Mouse (Mus musculus): ENCODE measurements around the gene Phtf2. TPM values are rescaled to one million over a fixed set of nuclear protein-coding genes. Genes with fewer than 3 reads are reported as not detected.

Phtf2 gene
- polyA plus RNA-seq, 1 experiment from 2014 or later: 8.5 TPM

GRCm38 (mm10) chr5:20751696-20752095 lies 130.2 kb downstream of the Phtf2 start:
- H3K9me3 ChIP-seq (replicated peaks; ENCODE audit: low read length): no peaks in the 10 kb centered on the region

GRCm38 (mm10) chr5:20751000-20751399 lies 130.9 kb downstream of the Phtf2 start:
- WGBS: 52% methylated on average over 7 of the region's 7 CpGs
- no peak for ATAC-seq (replicated peaks; ENCODE audit: low FRiP score, low read depth)
- no peaks in the 10 kb centered on the region for H3K36me3 ChIP-seq (ENCODE audit: insufficient read depth, low read length)

More at GRCm38 (mm10) chr5:20751696-20752095, 130.2 kb downstream of the Phtf2 start:
- H3K27ac ChIP-seq: no peak overlapping the region
- no peak overlapping the region for H3K9ac ChIP-seq (ENCODE audit: low read depth, low read length)
- H3K4me3 ChIP-seq (replicated peaks; ENCODE audit: low read depth, low read length): no peak overlapping the region
- 68% methylated on average over 7 of the region's 7 CpGs for WGBS
- no peak overlapping the region for H3K4me2 ChIP-seq (ENCODE audit: low read length)
- TF ChIP-seq CTCF (IDR thresholded peaks at IDR 0.05; ENCODE audit: low read depth): no peak
- no peaks in the 10 kb centered on the region for H3K36me3 ChIP-seq (ENCODE audit: insufficient read depth, low read length)
- ATAC-seq (replicated peaks; ENCODE audit: low FRiP score, low read depth) (no peak), DNase-seq (ENCODE audit: low spot score) (no peak)
- no peaks in the 10 kb centered on the region for H3K4me1 ChIP-seq (replicated peaks; ENCODE audit: insufficient read depth, low read length)
- no peaks in the 10 kb centered on the region for H3K27me3 ChIP-seq (ENCODE audit: insufficient read depth, low read length)

GRCm38 (mm10) chr5:20749535-20749934 lies 132.4 kb downstream of the Phtf2 start:
- Histone ChIP-seq H3K27ac (no peak overlapping the region), H3K9me3 (replicated peaks; ENCODE audit: low read length) (no peaks in the 10 kb centered on the region), H3K4me2 (ENCODE audit: low read length) (no peak overlapping the region), H3K36me3 (ENCODE audit: insufficient read depth, low read length) (no peaks in the 10 kb centered on the region), H3K9ac (ENCODE audit: low read depth, low read length) (no peak overlapping the region), H3K27me3 (ENCODE audit: insufficient read depth, low read length) (no peaks in the 10 kb centered on the region), H3K4me1 (replicated peaks; ENCODE audit: insufficient read depth, low read length) (no peaks in the 10 kb centered on the region), H3K4me3 (replicated peaks; ENCODE audit: low read depth, low read length) (no peak overlapping the region)
- 76% methylated on average over 3 of the region's 3 CpGs for WGBS
- DNase-seq (ENCODE audit: low spot score) (no peak), ATAC-seq (replicated peaks; ENCODE audit: low FRiP score, low read depth) (no peak)
- no peak for TF ChIP-seq CTCF (IDR thresholded peaks at IDR 0.05; ENCODE audit: low read depth)

More at GRCm38 (mm10) chr5:20751000-20751399, 130.9 kb downstream of the Phtf2 start:
- DNase-seq (ENCODE audit: low spot score): peak; percentile 16
- no peak for TF ChIP-seq CTCF (IDR thresholded peaks at IDR 0.05; ENCODE audit: low read depth)
- H3K4me3 ChIP-seq (replicated peaks; ENCODE audit: low read depth, low read length): no peak overlapping the region
- no peaks in the 10 kb centered on the region for H3K9me3 ChIP-seq (replicated peaks; ENCODE audit: low read length)
- no peak overlapping the region for H3K9ac ChIP-seq (ENCODE audit: low read depth, low read length)
- no peaks in the 10 kb centered on the region for H3K27me3 ChIP-seq (ENCODE audit: insufficient read depth, low read length)
- H3K4me2 ChIP-seq (ENCODE audit: low read length): no peak overlapping the region
- H3K27ac ChIP-seq: no peak overlapping the region
- no peaks in the 10 kb centered on the region for H3K4me1 ChIP-seq (replicated peaks; ENCODE audit: insufficient read depth, low read length)

GRCm38 (mm10) chr5:20748856-20749255 lies 133.1 kb downstream of the Phtf2 start:
- Histone ChIP-seq H3K9me3 (replicated peaks; ENCODE audit: low read length) (no peaks in the 10 kb centered on the region), H3K4me2 (ENCODE audit: low read length) (no peak overlapping the region), H3K36me3 (ENCODE audit: insufficient read depth, low read length) (no peaks in the 10 kb centered on the region), H3K27me3 (ENCODE audit: insufficient read depth, low read length) (no peaks in the 10 kb centered on the region), H3K4me1 (replicated peaks; ENCODE audit: insufficient read depth, low read length) (no peaks in the 10 kb centered on the region), H3K27ac (no peak overlapping the region), H3K4me3 (replicated peaks; ENCODE audit: low read depth, low read length) (no peak overlapping the region), H3K9ac (ENCODE audit: low read depth, low read length) (no peak overlapping the region)
- no peak for TF ChIP-seq CTCF (IDR thresholded peaks at IDR 0.05; ENCODE audit: low read depth)
- WGBS: 90% methylated on average over 8 of the region's 8 CpGs
- no peak for DNase-seq (ENCODE audit: low spot score)
- ATAC-seq (replicated peaks; ENCODE audit: low FRiP score, low read depth): no peak

GRCm38 (mm10) chr5:20748142-20748541 lies 133.8 kb downstream of the Phtf2 start:
- Histone ChIP-seq H3K4me2 (ENCODE audit: low read length) (no peak overlapping the region), H3K27me3 (ENCODE audit: insufficient read depth, low read length) (no peaks in the 10 kb centered on the region), H3K9ac (ENCODE audit: low read depth, low read length) (no peak overlapping the region), H3K4me3 (replicated peaks; ENCODE audit: low read depth, low read length) (no peak overlapping the region), H3K27ac (no peak overlapping the region), H3K4me1 (replicated peaks; ENCODE audit: insufficient read depth, low read length) (no peaks in the 10 kb centered on the region), H3K9me3 (replicated peaks; ENCODE audit: low read length) (no peaks in the 10 kb centered on the region), H3K36me3 (ENCODE audit: insufficient read depth, low read length) (no peaks in the 10 kb centered on the region)
- no peak for DNase-seq (ENCODE audit: low spot score)
- WGBS: 91% methylated on average over 4 of the region's 4 CpGs
- ATAC-seq (replicated peaks; ENCODE audit: low FRiP score, low read depth): no peak
- no peak for TF ChIP-seq CTCF (IDR thresholded peaks at IDR 0.05; ENCODE audit: low read depth)

- Histone ChIP-seq H3K4me3 (replicated peaks; ENCODE audit: low read depth, low read length) (no peak overlapping the region), H3K4me2 (ENCODE audit: low read length) (no peak overlapping the region), H3K27ac (no peak overlapping the region), H3K36me3 (ENCODE audit: insufficient read depth, low read length) (no peaks in the 10 kb centered on the region), H3K9ac (ENCODE audit: low read depth, low read length) (no peak overlapping the region), H3K4me1 (replicated peaks; ENCODE audit: insufficient read depth, low read length) (no peaks in the 10 kb centered on the region), H3K9me3 (replicated peaks; ENCODE audit: low read length) (no peaks in the 10 kb centered on the region), H3K27me3 (ENCODE audit: insufficient read depth, low read length) (no peaks in the 10 kb centered on the region)
- no peak for TF ChIP-seq CTCF (IDR thresholded peaks at IDR 0.05; ENCODE audit: low read depth)
- ATAC-seq (replicated peaks; ENCODE audit: low FRiP score, low read depth) (no peak), DNase-seq (ENCODE audit: low spot score) (no peak)
- 62% methylated on average over 8 of the region's 8 CpGs for WGBS
Observed at GRCm38 (mm10) chr5:20741936-20742335, 140.0 kb downstream of the Phtf2 start.

- Histone ChIP-seq H3K27me3 (ENCODE audit: insufficient read depth, low read length) (no peaks in the 10 kb centered on the region), H3K9me3 (replicated peaks; ENCODE audit: low read length) (no peaks in the 10 kb centered on the region), H3K4me1 (replicated peaks; ENCODE audit: insufficient read depth, low read length) (no peaks in the 10 kb centered on the region), H3K27ac (no peak overlapping the region), H3K4me3 (replicated peaks; ENCODE audit: low read depth, low read length) (no peak overlapping the region), H3K36me3 (ENCODE audit: insufficient read depth, low read length) (no peaks in the 10 kb centered on the region), H3K4me2 (ENCODE audit: low read length) (no peak overlapping the region), H3K9ac (ENCODE audit: low read depth, low read length) (no peak overlapping the region)
- TF ChIP-seq CTCF (IDR thresholded peaks at IDR 0.05; ENCODE audit: low read depth): no peak
- ATAC-seq (replicated peaks; ENCODE audit: low FRiP score, low read depth) (no peak), DNase-seq (ENCODE audit: low spot score) (no peak)
- 62% methylated on average over 6 of the region's 6 CpGs for WGBS
Observed at GRCm38 (mm10) chr5:20741193-20741592, 140.7 kb downstream of the Phtf2 start.

All from kidney, postnatal 0 days (tissue).